Mouse (Mus musculus) stomach, postnatal 0 days (tissue): ENCODE measurements around the gene Mapk9.

Source experiments
- CTCF ChIP-seq: IDR thresholded peaks from 2 replicates; pipeline ENCODE4 v1.5.1; 2016; ENCODE audit warnings: antibody characterized with exemption, low read depth, mild to moderate bottlenecking, moderate library complexity
- EP300 ChIP-seq: optimal IDR thresholded peaks from 2 replicates; pipeline ENCODE3; 2016; ENCODE audit warnings: antibody characterized with exemption

- TF ChIP-seq CTCF (no peak), EP300 (no peak)
Measured at GRCm38 (mm10) chr11:49835257-49835956, 11.1 kb upstream of the Mapk9 start.
